Mouse (Mus musculus) intestine, postnatal 0 days (tissue): Measurements from ENCODE around the gene Wfdc11. TPM values are rescaled to one million over a fixed set of nuclear protein-coding genes. Genes with fewer than 3 reads are reported as not detected.

ENCODE experiments used
- ATAC-seq: fragments of 200-750 bp; cut with Nextera tagmentation; 2 replicates; pipeline ENCODE4 v1.8.0; 2017; ENCODE audit warnings: mild to moderate bottlenecking, moderate TSS enrichment, moderate library complexity
- H3K27ac ChIP-seq: fragments of 300-500 bp; sonication (generic); 2 replicates; pipeline ENCODE4 v1.5.1; 2014; ENCODE audit warnings: mild to moderate bottlenecking, low read depth, low read length, moderate library complexity
- H3K27me3 ChIP-seq: fragments of 300-500 bp; sonication (generic); replicated peaks from 2 replicates; pipeline ENCODE4 v1.6.1; 2014; ENCODE audit warnings: low read length, mixed read lengths; ENCODE audit not compliant: control insufficient read depth, insufficient read depth
- H3K36me3 ChIP-seq: fragments of 300-500 bp; sonication (generic); 2 replicates; pipeline ENCODE4 v1.6.1; 2014; ENCODE audit warnings: mild to moderate bottlenecking, moderate library complexity; ENCODE audit not compliant: control insufficient read depth, insufficient read depth
- H3K4me1 ChIP-seq: fragments of 300-500 bp; sonication (generic); replicated peaks from 2 replicates; pipeline ENCODE4 v1.6.1; 2014; ENCODE audit warnings: antibody characterized with exemption, low read length, mixed read lengths; ENCODE audit not compliant: control insufficient read depth, insufficient read depth
- H3K4me2 ChIP-seq: fragments of 300-500 bp; sonication (generic); replicated peaks from 2 replicates; pipeline ENCODE4 v1.6.1; 2014; ENCODE audit warnings: low read depth, mild to moderate bottlenecking, moderate library complexity
- H3K4me3 ChIP-seq: fragments of 300-500 bp; sonication (generic); 2 replicates; pipeline ENCODE4 v1.5.1; 2014; ENCODE audit warnings: low read depth, low read length
- H3K9ac ChIP-seq: fragments of 300-500 bp; sonication (generic); 2 replicates; pipeline ENCODE4 v1.6.1; 2014; ENCODE audit warnings: mild to moderate bottlenecking, low read depth, low read length
- H3K9me3 ChIP-seq: fragments of 300-500 bp; sonication (generic); 2 replicates; pipeline ENCODE4 v1.6.1; 2016; ENCODE audit warnings: mixed run types; ENCODE audit not compliant: control insufficient read depth
- CTCF ChIP-seq: sonication (generic); IDR thresholded peaks from 2 replicates; pipeline ENCODE4 v1.5.1; 2016; ENCODE audit warnings: low read depth, mild to moderate bottlenecking, control low read depth, antibody characterized with exemption, moderate library complexity
- WGBS: fragments of 180-500 bp; shearing (Covaris S2); extraction: QIAGEN DNeasy Blood & Tissue Kit; methylation state at CpG from one replicate; pipeline ENCODE4 v1.1.7; 2014; 5-methylcytosine and 5-hydroxymethylcytosine counted together
- polyA plus RNA-seq: library from polyadenylated mRNA; unstranded; fragments of >200 nt; fragmentation: Nextera tagmentation; extraction: Ambion mirVana; gene quantifications from 2 replicates; pipeline ENCODE4 v1.2.1, GENCODE M21; 2015

Wfdc11 gene
- polyA plus RNA-seq, 1 experiment from 2014 or later = not detected

- no peak for TF ChIP-seq CTCF
- Histone ChIP-seq H3K9me3 (no peaks in the 10 kb centered on the region), H3K4me3 (no peak overlapping the region), H3K4me2 (no peak overlapping the region), H3K27ac (no peak overlapping the region), H3K27me3 (no peaks in the 10 kb centered on the region), H3K4me1 (no peaks in the 10 kb centered on the region), H3K36me3 (no peaks in the 10 kb centered on the region), H3K9ac (no peak overlapping the region)
- WGBS = 58% methylated on average over 16 of the region's 16 CpGs
- 0 out of 2 replicates have a peak, but pooled peaks have one; percentile 5 for ATAC-seq
Measured at GRCm38 (mm10) chr2:164676916-164677685, 3.2 kb upstream of the Wfdc11 start.

GRCm38 (mm10) chr2:164676103-164676502 lies 2.2 kb upstream of the Wfdc11 start:
- H3K27me3 ChIP-seq = no peaks in the 10 kb centered on the region
- TF ChIP-seq CTCF = peak; percentile 50
- no peak overlapping the region for H3K27ac ChIP-seq
- WGBS = 78% methylated on average over 7 of the region's 7 CpGs
- no peaks in the 10 kb centered on the region for H3K9me3 ChIP-seq
- no peak for ATAC-seq
- no peak overlapping the region for H3K4me3 ChIP-seq
- H3K4me1 ChIP-seq = no peaks in the 10 kb centered on the region
- no peaks in the 10 kb centered on the region for H3K36me3 ChIP-seq
- no peak overlapping the region for H3K4me2 ChIP-seq
- H3K9ac ChIP-seq = no peak overlapping the region

- no peak overlapping the region for H3K4me2 ChIP-seq
- no peaks in the 10 kb centered on the region for H3K36me3 ChIP-seq
- 20% methylated on average over 1 of the region's 1 CpGs for WGBS
- no peak for ATAC-seq
- H3K4me1 ChIP-seq = no peaks in the 10 kb centered on the region
- no peaks in the 10 kb centered on the region for H3K27me3 ChIP-seq
- no peak overlapping the region for H3K4me3 ChIP-seq
- no peak overlapping the region for H3K9ac ChIP-seq
- no peak overlapping the region for H3K27ac ChIP-seq
- no peak for TF ChIP-seq CTCF
- H3K9me3 ChIP-seq = no peaks in the 10 kb centered on the region
Measured at GRCm38 (mm10) chr2:164670938-164671337, 2.9 kb downstream of the Wfdc11 start.

GRCm38 (mm10) chr2:164670261-164670660 lies 3.6 kb downstream of the Wfdc11 start:
- Histone ChIP-seq H3K27ac (no peak overlapping the region), H3K4me2 (no peak overlapping the region), H3K36me3 (no peaks in the 10 kb centered on the region), H3K9ac (no peak overlapping the region), H3K4me3 (no peak overlapping the region), H3K4me1 (no peaks in the 10 kb centered on the region), H3K9me3 (no peaks in the 10 kb centered on the region), H3K27me3 (no peaks in the 10 kb centered on the region)
- no peak for TF ChIP-seq CTCF
- no peak for ATAC-seq
- WGBS = 70% methylated on average over 5 of the region's 5 CpGs

- H3K4me1 ChIP-seq = no peaks in the 10 kb centered on the region
- no peak overlapping the region for H3K4me3 ChIP-seq
- 85% methylated on average over 7 of the region's 7 CpGs for WGBS
- H3K27me3 ChIP-seq = no peaks in the 10 kb centered on the region
- H3K4me2 ChIP-seq = no peak overlapping the region
- no peaks in the 10 kb centered on the region for H3K9me3 ChIP-seq
- ATAC-seq = no peak
- no peak overlapping the region for H3K9ac ChIP-seq
- no peak for TF ChIP-seq CTCF
- no peak overlapping the region for H3K27ac ChIP-seq
- no peaks in the 10 kb centered on the region for H3K36me3 ChIP-seq
Measured at GRCm38 (mm10) chr2:164664851-164665250, 9.0 kb downstream of the Wfdc11 start.

- H3K9ac ChIP-seq = no peak within 1 kb of the TSS
- H3K9me3 ChIP-seq = no peaks in the 10 kb centered on the region
- H3K4me2 ChIP-seq = no peak within 1 kb of the TSS
- no peaks in the 10 kb centered on the region for H3K36me3 ChIP-seq
- TF ChIP-seq CTCF = no peak
- no peak within 1 kb of the TSS for H3K4me3 ChIP-seq
- no peak within 1 kb of the TSS for H3K27ac ChIP-seq
- no peaks in the 10 kb centered on the region for H3K4me1 ChIP-seq
- 79% methylated on average over 9 of the region's 9 CpGs for WGBS
- no peaks in the 10 kb centered on the region for H3K27me3 ChIP-seq
- ATAC-seq = no peak
Measured at GRCm38 (mm10) chr2:164656483-164656882, 17.4 kb downstream of the Wfdc11 start, which contains the start of gene Wfdc9. Gene Wfdc9, minus strand, starts transcription at chr2:164656583.
